Mouse (Mus musculus) MEL (cell line): ENCODE measurements at regions not wholly inside any gene's neighbourhood (a gene's known extent, or its start where the extent isn't known, plus 50 kb on each side); places are given as distances from the start of the nearest gene placed in this dataset.

Source experiments
- DNase-seq: peaks from one replicate; pipeline ENCODE4 v3.0.0; 2011; ENCODE audit warnings: low read depth, low spot score
- H3K27ac ChIP-seq: 2 replicates; pipeline ENCODE4 v1.5.1; 2012; ENCODE audit warnings: low read depth, mild to moderate bottlenecking, control low read depth, low read length, moderate library complexity; ENCODE audit not compliant: control insufficient read depth
- H3K27me3 ChIP-seq, 2 experiments: fragments of 150-350 bp in 1 of 2; sonication (generic) in 1 of 2; 2 replicates each; pipeline ENCODE4 v1.6.1; 2012; ENCODE audit warnings: low read length in 2 of 2, mild to moderate bottlenecking in 2 of 2, improper control_type of control experiment in 1 of 2, moderate library complexity in 1 of 2; ENCODE audit not compliant: insufficient read depth in 2 of 2, control insufficient read depth in 1 of 2
- H3K36me3 ChIP-seq, 2 experiments: 2 replicates each; pipeline ENCODE4 v1.6.1; 2012 to 2014; ENCODE audit warnings: low read length in 2 of 2, improper control_type of control experiment in 1 of 2, inconsistent platforms in 1 of 2, mild to moderate bottlenecking in 1 of 2; ENCODE audit not compliant: insufficient read depth in 2 of 2, control insufficient read depth in 1 of 2
- H3K4me1 ChIP-seq, 2 experiments: fragments of 150-350 bp in 1 of 2; sonication (generic) in 1 of 2; 2 replicates each; pipeline ENCODE4 v1.6.1; 2012; ENCODE audit warnings: low read length in 2 of 2, improper control_type of control experiment in 1 of 2, mild to moderate bottlenecking in 1 of 2; ENCODE audit not compliant: insufficient read depth in 2 of 2, control insufficient read depth in 1 of 2
- H3K4me3 ChIP-seq, 2 experiments: fragments of 150-350 bp in 1 of 2; sonication (generic) in 1 of 2; 2 replicates each; pipeline ENCODE4 v1.5.1; 2012; ENCODE audit warnings: low read depth in 2 of 2, low read length in 2 of 2, mild to moderate bottlenecking in 2 of 2, moderate library complexity in 2 of 2, control low read depth in 1 of 2, improper control_type of control experiment in 1 of 2; ENCODE audit not compliant: control insufficient read depth in 1 of 2, insufficient read depth in 1 of 2
- H3K79me2 ChIP-seq: 2 replicates; pipeline ENCODE4 v1.6.1; 2012; ENCODE audit warnings: mild to moderate bottlenecking, low read length, moderate library complexity; ENCODE audit not compliant: control insufficient read depth, poor library complexity, insufficient read depth
- H3K9ac ChIP-seq: 2 replicates; pipeline ENCODE4 v1.6.1; 2012; ENCODE audit warnings: low read depth, mild to moderate bottlenecking, control low read depth, low read length, moderate library complexity; ENCODE audit not compliant: control insufficient read depth, poor library complexity, severe bottlenecking
- H3K9me3 ChIP-seq: fragments of 150-350 bp; sonication (generic); replicated peaks from 2 replicates; pipeline ENCODE4 v1.6.1; 2012; ENCODE audit warnings: mild to moderate bottlenecking, low read length, improper control_type of control experiment, moderate library complexity; ENCODE audit not compliant: insufficient read depth
- BHLHE40 ChIP-seq: IDR thresholded peaks from 2 replicates; pipeline ENCODE4 v1.6.1; 2012; ENCODE audit warnings: low read depth, mild to moderate bottlenecking, inconsistent platforms, low read length, improper control_type of control experiment, borderline replicate concordance
- CHD1 ChIP-seq: IDR thresholded peaks from 2 replicates; pipeline ENCODE4 v1.6.1; 2012; ENCODE audit warnings: low read depth, mild to moderate bottlenecking, inconsistent platforms, low read length, improper control_type of control experiment
- EP300 ChIP-seq, 2 experiments: IDR thresholded peaks; 2 replicates each; pipeline ENCODE4 v1.6.1; 2011; ENCODE audit warnings: improper control_type of control experiment in 2 of 2, low read length in 2 of 2, low read depth in 1 of 2, mild to moderate bottlenecking in 1 of 2
- ETS1 ChIP-seq: IDR thresholded peaks from 2 replicates; pipeline ENCODE4 v1.6.1; 2012; ENCODE audit warnings: low read depth, mild to moderate bottlenecking, inconsistent platforms, low read length, improper control_type of control experiment, moderate library complexity
- GABPA ChIP-seq: IDR thresholded peaks from 2 replicates; pipeline ENCODE4 v1.6.1; 2012; ENCODE audit warnings: low read depth, mild to moderate bottlenecking, inconsistent platforms, low read length, improper control_type of control experiment, moderate library complexity
- JUND ChIP-seq: IDR thresholded peaks from 2 replicates; pipeline ENCODE4 v1.6.1; 2011; ENCODE audit warnings: low read depth, mild to moderate bottlenecking, improper control_type of control experiment, low read length
- KAT2A ChIP-seq: conservative IDR thresholded peaks from 2 replicates; pipeline ENCODE4 v1.6.1; 2012; ENCODE audit warnings: low read depth, low read length, improper control_type of control experiment, inconsistent platforms
- MAZ ChIP-seq: IDR thresholded peaks from 2 replicates; pipeline ENCODE4 v1.6.1; 2012; ENCODE audit warnings: low read depth, mild to moderate bottlenecking, inconsistent platforms, low read length, improper control_type of control experiment
- MEF2A ChIP-seq: IDR thresholded peaks from 2 replicates; pipeline ENCODE4 v1.6.1; 2014; ENCODE audit warnings: low read depth, mild to moderate bottlenecking, inconsistent platforms, low read length, improper control_type of control experiment; ENCODE audit not compliant: poor library complexity, insufficient replicate concordance, severe bottlenecking; ENCODE audit errors: extremely low read depth
- MYC ChIP-seq: IDR thresholded peaks from 2 replicates; pipeline ENCODE4 v1.6.1; 2011; ENCODE audit warnings: low read depth, mild to moderate bottlenecking, low read length, improper control_type of control experiment, moderate library complexity
- NELFE ChIP-seq: IDR thresholded peaks from 2 replicates; pipeline ENCODE4 v1.6.1; 2011; ENCODE audit warnings: low read depth, low read length, improper control_type of control experiment
- POLR2AphosphoS5 ChIP-seq: IDR thresholded peaks from 2 replicates; pipeline ENCODE4 v1.6.1; 2012; ENCODE audit warnings: low read depth, borderline replicate concordance, mild to moderate bottlenecking, inconsistent platforms, low read length, moderate library complexity, mixed read lengths
- RAD21 ChIP-seq: IDR thresholded peaks from 2 replicates; pipeline ENCODE4 v1.6.1; 2011; ENCODE audit warnings: mild to moderate bottlenecking, low read depth, low read length, improper control_type of control experiment
- RCOR1 ChIP-seq: IDR thresholded peaks from 2 replicates; pipeline ENCODE4 v1.6.1; 2012; ENCODE audit warnings: low read depth, mild to moderate bottlenecking, inconsistent platforms, low read length, improper control_type of control experiment
- SMC3 ChIP-seq: IDR thresholded peaks from 2 replicates; pipeline ENCODE4 v1.6.1; 2011; ENCODE audit warnings: low read depth, low read length, improper control_type of control experiment
- TAL1 ChIP-seq: IDR thresholded peaks from 2 replicates; pipeline ENCODE4 v1.6.1; 2012; ENCODE audit warnings: mild to moderate bottlenecking, inconsistent platforms, low read length, moderate library complexity, mixed read lengths
- USF1 ChIP-seq: IDR thresholded peaks from 2 replicates; pipeline ENCODE4 v1.6.1; 2014; ENCODE audit warnings: low read depth, mild to moderate bottlenecking, inconsistent platforms, low read length, improper control_type of control experiment, moderate library complexity
- USF2 ChIP-seq, 2 experiments: IDR thresholded peaks; 2 replicates each; pipeline ENCODE4 v1.6.1; 2011 to 2012; ENCODE audit warnings: improper control_type of control experiment in 2 of 2, low read length in 2 of 2, borderline replicate concordance in 1 of 2, inconsistent platforms in 1 of 2, low read depth in 1 of 2, mild to moderate bottlenecking in 1 of 2; ENCODE audit not compliant: insufficient read depth in 1 of 2
- ZC3H11A ChIP-seq: IDR thresholded peaks from 2 replicates; pipeline ENCODE4 v1.6.1; 2012; ENCODE audit warnings: low read depth, mild to moderate bottlenecking, inconsistent platforms, low read length, improper control_type of control experiment
- ZKSCAN1 ChIP-seq: IDR thresholded peaks from 2 replicates; pipeline ENCODE4 v1.6.1; 2012; ENCODE audit warnings: low read depth, mild to moderate bottlenecking, inconsistent platforms, low read length, improper control_type of control experiment, moderate library complexity
- ZMIZ1 ChIP-seq: IDR thresholded peaks from 2 replicates; pipeline ENCODE4 v1.6.1; 2012; ENCODE audit warnings: low read depth, mild to moderate bottlenecking, inconsistent platforms, low read length, improper control_type of control experiment, moderate library complexity
- ZNF384 ChIP-seq: IDR thresholded peaks from 2 replicates; pipeline ENCODE4 v1.6.1; 2012; ENCODE audit warnings: low read depth, mild to moderate bottlenecking, inconsistent platforms, low read length, improper control_type of control experiment

- Histone ChIP-seq H3K79me2 (no peaks in the 10 kb centered on the region), H3K27ac (no peak overlapping the region), H3K4me3 (no peak overlapping the region), H3K27me3 (no peaks in the 10 kb centered on the region), H3K9me3 (no peaks in the 10 kb centered on the region), H3K36me3 (no peaks in the 10 kb centered on the region), H3K4me1 (no peaks in the 10 kb centered on the region), H3K9ac (no peak overlapping the region)
- no peak for TF ChIP-seq GABPA
- TF ChIP-seq USF2 (IDR thresholded peaks at IDR 0.05; ENCODE audit: borderline replicate concordance in 1 of 2, insufficient read depth in 1 of 2, low read depth in 1 of 2, low read length in 2 of 2) = no peak
- no peak for TF ChIP-seq NELFE
- TF ChIP-seq ZKSCAN1 = no peak
- TF ChIP-seq MEF2A = no peak
- no peak for TF ChIP-seq BHLHE40
- TF ChIP-seq JUND = no peak
- TF ChIP-seq SMC3 = no peak
- no peak for TF ChIP-seq KAT2A
- TF ChIP-seq MYC = no peak
- TF ChIP-seq MAZ = no peak
- TF ChIP-seq CHD1 = no peak
- no peak for TF ChIP-seq RAD21
- DNase-seq = no peak
Measured at GRCm38 (mm10) chr16:86067628-86068364, 166.2 kb upstream of the Adamts5 start.

- H3K4me1 ChIP-seq = no peaks in the 10 kb centered on the region
- H3K27ac ChIP-seq = no peak overlapping the region
- no peaks in the 10 kb centered on the region for H3K79me2 ChIP-seq
- no peak overlapping the region for H3K9ac ChIP-seq
- no peaks in the 10 kb centered on the region for H3K36me3 ChIP-seq
- no peaks in the 10 kb centered on the region for H3K9me3 ChIP-seq
- H3K4me3 ChIP-seq = no peak overlapping the region
- no peak for DNase-seq
- TF ChIP-seq POLR2AphosphoS5 (no peak), USF2 (IDR thresholded peaks at IDR 0.05; ENCODE audit: borderline replicate concordance in 1 of 2, insufficient read depth in 1 of 2, low read depth in 1 of 2, low read length in 2 of 2) (no peak), JUND (no peak), MAZ (no peak), USF1 (no peak), ZKSCAN1 (no peak), ZNF384 (no peak), ZC3H11A (no peak), ZMIZ1 (no peak), EP300 (IDR thresholded peaks at IDR 0.05; ENCODE audit: low read depth in 1 of 2, low read length in 2 of 2) (no peak), RCOR1 (no peak), TAL1 (no peak), ETS1 (no peak)
- TF ChIP-seq, all 39 proteins: peak for 0
- H3K27me3 ChIP-seq = no peaks in the 10 kb centered on the region
Measured at GRCm38 (mm10) chr16:86060087-86060486, 158.5 kb upstream of the Adamts5 start.
